Mouse (Mus musculus) hindbrain, postnatal 0 days (tissue): ENCODE measurements at regions not wholly inside any gene's neighbourhood (a gene's known extent, or its start where the extent isn't known, plus 50 kb on each side); places are given as distances from the start of the nearest gene placed in this dataset.
A peak's percentile ranks its signal among the peaks of the same experiment; 100 is the strongest.

Experiments used
- ATAC-seq: fragments of 200-750 bp; cut with Nextera tagmentation; 2 replicates; pipeline ENCODE4 v1.8.0; 2017; ENCODE audit warnings: mild to moderate bottlenecking, moderate TSS enrichment, moderate library complexity
- DNase-seq: peaks from one replicate; pipeline ENCODE4 v3.0.0-alpha.2; 2015; ENCODE audit warnings: low spot score
- H3K27ac ChIP-seq: fragments of 300-500 bp; sonication (generic); 2 replicates; pipeline ENCODE4 v1.5.1; 2014; ENCODE audit warnings: mild to moderate bottlenecking
- H3K27me3 ChIP-seq: fragments of 300-500 bp; sonication (generic); 2 replicates; pipeline ENCODE4 v1.6.1; 2014; ENCODE audit warnings: low read length, mixed read lengths; ENCODE audit not compliant: insufficient read depth
- H3K36me3 ChIP-seq: fragments of 300-500 bp; sonication (generic); 2 replicates; pipeline ENCODE4 v1.6.1; 2014; ENCODE audit warnings: low read length, mixed read lengths; ENCODE audit not compliant: insufficient read depth
- H3K4me1 ChIP-seq: fragments of 300-500 bp; sonication (generic); 2 replicates; pipeline ENCODE4 v1.6.1; 2014; ENCODE audit warnings: antibody characterized with exemption, low read length, mixed read lengths; ENCODE audit not compliant: insufficient read depth
- H3K4me2 ChIP-seq: fragments of 300-500 bp; sonication (generic); 2 replicates; pipeline ENCODE4 v1.6.1; 2014; ENCODE audit warnings: low read depth, mild to moderate bottlenecking, low read length, moderate library complexity, mixed read lengths
- H3K4me3 ChIP-seq: fragments of 300-500 bp; sonication (generic); 2 replicates; pipeline ENCODE4 v1.5.1; 2014; ENCODE audit warnings: low read length
- H3K9ac ChIP-seq: fragments of 300-500 bp; sonication (generic); replicated peaks from 2 replicates; pipeline ENCODE4 v1.6.1; 2014; ENCODE audit warnings: mild to moderate bottlenecking, low read length, moderate library complexity, mixed read lengths
- H3K9me3 ChIP-seq: fragments of 300-500 bp; sonication (generic); 2 replicates; pipeline ENCODE4 v1.6.1; 2016; ENCODE audit warnings: low read length, mixed read lengths
- CTCF ChIP-seq: IDR thresholded peaks from 2 replicates; pipeline ENCODE4 v1.5.1; 2016; ENCODE audit warnings: antibody characterized with exemption, control low read depth, low read depth
- WGBS: fragments of 180-500 bp; shearing (Covaris S2); extraction: QIAGEN DNeasy Blood & Tissue Kit; methylation state at CpG from one replicate; pipeline ENCODE4 v1.1.7; 2014; 5-methylcytosine and 5-hydroxymethylcytosine counted together

DNA sequence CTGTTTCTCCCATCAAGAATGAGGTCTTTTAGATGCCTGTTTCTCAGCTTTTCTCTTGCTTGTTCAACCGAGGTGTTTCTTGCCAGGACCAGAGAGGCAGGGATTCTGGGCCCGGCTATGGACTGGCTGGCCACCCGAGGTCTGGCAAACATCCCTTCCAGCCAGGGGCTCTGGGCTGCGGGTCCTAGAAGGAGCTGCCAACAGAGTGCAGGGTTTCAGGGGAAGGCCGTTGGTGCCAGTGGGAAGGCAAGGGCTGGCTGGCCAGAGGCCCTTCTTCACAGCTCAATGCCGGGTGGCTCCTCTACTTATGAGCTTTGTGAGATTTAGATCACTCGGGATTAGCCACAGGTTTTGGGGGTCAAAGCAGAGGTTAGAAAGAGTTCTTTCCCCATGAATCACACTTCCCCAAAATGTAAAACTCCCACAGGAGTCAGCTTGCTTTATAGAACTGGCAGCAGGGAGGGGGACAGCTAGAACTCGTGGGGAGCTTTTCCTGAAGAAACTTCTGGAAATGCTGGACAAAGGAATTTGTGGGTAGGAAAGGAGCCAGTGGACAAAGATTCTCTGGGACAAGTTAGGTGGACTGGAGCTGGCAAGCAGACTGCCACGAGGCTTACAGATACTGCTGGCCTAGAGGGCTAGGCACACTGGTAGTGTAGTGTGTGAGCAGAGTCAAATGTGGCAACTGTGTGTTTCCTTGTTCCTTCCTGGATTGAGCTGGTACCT lies 104.1 kb upstream of the Vps8 start:
- no peak overlapping the region for H3K4me3 ChIP-seq
- no peak overlapping the region for H3K4me2 ChIP-seq
- H3K9me3 ChIP-seq, result no peaks in the 10 kb centered on the region
- WGBS, result 43% methylated on average over 9 of the region's 9 CpGs
- H3K27ac ChIP-seq, result peak overlapping the region; percentile 36; the same call in 1 of the 2 replicates
- H3K9ac ChIP-seq, result no peak overlapping the region
- H3K4me1 ChIP-seq, result peaks cover 12% of the 10 kb centered on the region
- no peaks in the 10 kb centered on the region for H3K36me3 ChIP-seq
- no peaks in the 10 kb centered on the region for H3K27me3 ChIP-seq
- peak; percentile 69 for DNase-seq
- TF ChIP-seq CTCF, result no peak
- peak; percentile 50; the same call in 1 of the 2 replicates for ATAC-seq

GRCm38 (mm10) chr16:21320284-21320683 lies 102.6 kb upstream of the Vps8 start:
- 92% methylated on average over 2 of the region's 2 CpGs for WGBS
- no peak for TF ChIP-seq CTCF
- Histone ChIP-seq H3K4me1 (peaks cover 12% of the 10 kb centered on the region), H3K27ac (no peak overlapping the region), H3K9me3 (no peaks in the 10 kb centered on the region), H3K36me3 (no peaks in the 10 kb centered on the region), H3K4me3 (no peak overlapping the region), H3K27me3 (no peaks in the 10 kb centered on the region), H3K4me2 (no peak overlapping the region), H3K9ac (no peak overlapping the region)
- ATAC-seq (no peak), DNase-seq (no peak)

- WGBS, result 48% methylated on average over 18 of the region's 18 CpGs
- no peak overlapping the region for H3K27ac ChIP-seq
Observed at GRCm38 (mm10) chr16:21321188-21322070, 101.5 kb upstream of the Vps8 start.

DNA sequence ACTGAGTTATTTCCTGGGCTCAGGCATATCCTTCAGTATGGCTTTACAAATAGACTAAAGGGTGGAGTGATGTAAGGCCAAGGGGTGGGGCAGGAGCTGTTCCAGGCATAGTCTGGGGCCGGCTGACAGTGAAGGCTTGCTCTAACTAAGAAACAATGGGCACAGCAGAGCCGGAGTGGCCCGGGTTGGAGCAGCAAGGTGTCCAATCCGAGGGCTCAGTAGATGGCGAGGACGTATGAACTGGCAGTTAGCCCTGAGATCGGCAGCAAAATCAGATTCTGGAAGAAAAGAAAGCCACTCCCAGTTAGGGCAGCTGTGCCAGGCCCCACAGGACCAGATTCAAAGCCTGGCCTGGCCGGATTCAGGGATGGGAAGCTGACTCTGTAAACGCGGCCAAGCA lies 100.5 kb upstream of the Vps8 start:
- H3K9me3 ChIP-seq, result no peaks in the 10 kb centered on the region
- no peaks in the 10 kb centered on the region for H3K36me3 ChIP-seq
- H3K4me1 ChIP-seq, result peaks cover 7% of the 10 kb centered on the region; the same call in 1 of the 2 replicates
- no peak overlapping the region for H3K9ac ChIP-seq
- no peak overlapping the region for H3K4me3 ChIP-seq
- H3K27ac ChIP-seq, result no peak overlapping the region
- ATAC-seq (peak; percentile 80), DNase-seq (peak; percentile 86)
- peak overlapping the region; percentile 16; the same call in 1 of the 2 replicates for H3K4me2 ChIP-seq
- WGBS, result 24% methylated on average over 10 of the region's 10 CpGs
- no peaks in the 10 kb centered on the region for H3K27me3 ChIP-seq
- no peak for TF ChIP-seq CTCF

More at GRCm38 (mm10) chr16:21321188-21322070, 101.5 kb upstream of the Vps8 start:
- ATAC-seq (no peak), DNase-seq (peak; percentile 63)
- peak; percentile 60 for TF ChIP-seq CTCF
- Histone ChIP-seq H3K9ac (no peak overlapping the region), H3K4me1 (peaks cover 7% of the 10 kb centered on the region; the same call in 1 of the 2 replicates), H3K4me3 (no peak overlapping the region), H3K36me3 (no peaks in the 10 kb centered on the region), H3K27me3 (no peaks in the 10 kb centered on the region), H3K9me3 (no peaks in the 10 kb centered on the region), H3K4me2 (no peak overlapping the region)

DNA sequence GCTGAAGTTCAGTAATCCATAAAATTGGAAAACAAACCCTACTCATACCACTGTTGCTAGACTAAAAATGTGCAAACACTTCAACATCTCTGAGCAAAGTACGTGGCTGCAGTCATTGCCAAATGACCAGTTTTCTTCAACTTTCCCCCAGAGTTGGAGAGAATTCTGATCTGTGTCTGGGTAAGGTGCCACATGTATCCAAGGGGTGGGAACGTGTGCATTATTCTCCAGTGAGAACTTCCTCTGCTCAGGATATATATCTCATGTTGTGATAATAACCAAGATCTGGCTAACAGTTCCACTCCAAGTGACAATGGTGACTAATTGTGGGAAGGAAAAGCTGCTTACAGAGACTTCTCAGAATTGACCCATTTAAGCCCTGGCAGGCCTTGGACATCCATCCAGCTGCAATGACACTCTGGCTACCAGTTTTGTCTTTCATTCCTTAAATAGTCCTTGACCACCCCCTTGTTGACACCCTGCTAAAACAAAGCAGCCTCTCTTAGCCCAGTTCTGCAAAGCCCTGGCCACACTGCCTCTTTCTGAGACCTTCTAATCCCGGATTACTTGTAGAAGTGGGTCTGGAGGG lies 99.4 kb upstream of the Vps8 start:
- H3K27ac ChIP-seq, result no peak overlapping the region
- TF ChIP-seq CTCF, result no peak
- no peak overlapping the region for H3K4me2 ChIP-seq
- H3K4me3 ChIP-seq, result no peak overlapping the region
- ATAC-seq (no peak), DNase-seq (no peak)
- no peaks in the 10 kb centered on the region for H3K36me3 ChIP-seq
- H3K9ac ChIP-seq, result no peak overlapping the region
- WGBS, result 75% methylated on average over 3 of the region's 3 CpGs
- H3K27me3 ChIP-seq, result no peaks in the 10 kb centered on the region
- no peaks in the 10 kb centered on the region for H3K9me3 ChIP-seq
- peaks cover 7% of the 10 kb centered on the region; the same call in 1 of the 2 replicates for H3K4me1 ChIP-seq

DNA sequence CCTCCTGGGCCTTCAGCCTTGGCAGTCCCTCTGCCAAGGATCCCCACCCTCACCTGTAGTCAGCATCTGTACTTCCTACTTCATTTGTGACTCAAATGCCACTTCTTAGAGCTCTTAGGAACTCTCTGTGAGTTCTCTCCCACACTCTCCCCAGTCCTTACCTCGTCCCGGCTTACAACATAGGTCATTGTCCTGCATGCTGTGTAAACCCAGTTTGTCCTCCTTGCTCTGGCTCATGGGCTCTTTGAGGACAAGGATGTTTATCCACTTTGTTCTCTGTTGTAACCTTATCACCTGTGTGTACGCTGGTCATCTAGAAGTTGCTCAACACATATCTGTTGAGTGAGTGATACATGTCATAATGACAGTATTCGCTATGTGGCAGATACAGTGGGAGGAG lies 94.9 kb upstream of the Vps8 start:
- Histone ChIP-seq H3K9ac (no peak overlapping the region), H3K4me2 (no peak overlapping the region), H3K27me3 (no peaks in the 10 kb centered on the region), H3K4me1 (peaks cover 4% of the 10 kb centered on the region; the same call in 1 of the 2 replicates), H3K36me3 (no peaks in the 10 kb centered on the region), H3K27ac (no peak overlapping the region), H3K4me3 (no peak overlapping the region), H3K9me3 (no peaks in the 10 kb centered on the region)
- no peak for TF ChIP-seq CTCF
- ATAC-seq, result no peak
- no peak for DNase-seq
- WGBS, result 96% methylated on average over 4 of the region's 4 CpGs
